Mouse (Mus musculus) small intestine, adult 2 months (tissue): Measurements from ENCODE around the gene Scyl3. TPM values are rescaled to one million over a fixed set of nuclear protein-coding genes. Genes with fewer than 3 reads are reported as not detected.

Experiments used
- H3K27ac ChIP-seq: fragments of 200-500 bp; 2 replicates; pipeline ENCODE4 v1.5.1; 2012; ENCODE audit warnings: low read depth, low read length, control low read depth, inconsistent platforms; ENCODE audit not compliant: insufficient read depth
- H3K27me3 ChIP-seq: fragments of 200-500 bp; 2 replicates; pipeline ENCODE4 v1.6.1; 2012; ENCODE audit warnings: mild to moderate bottlenecking, moderate library complexity, low read length, inconsistent platforms; ENCODE audit not compliant: control insufficient read depth, insufficient read depth
- H3K36me3 ChIP-seq: fragments of 200-500 bp; 2 replicates; pipeline ENCODE4 v1.6.1; 2012; ENCODE audit warnings: mild to moderate bottlenecking, low read length, control low read depth, inconsistent platforms; ENCODE audit not compliant: control insufficient read depth, insufficient read depth
- H3K4me1 ChIP-seq: fragments of 200-500 bp; 2 replicates; pipeline ENCODE4 v1.6.1; 2012; ENCODE audit warnings: low read length, inconsistent platforms, mixed read lengths; ENCODE audit not compliant: control insufficient read depth, insufficient read depth, insufficient read length
- H3K4me3 ChIP-seq: fragments of 200-500 bp; 2 replicates; pipeline ENCODE4 v1.5.1; 2012; ENCODE audit warnings: low read depth, mild to moderate bottlenecking, control low read depth, inconsistent platforms, low read length, moderate library complexity
- CTCF ChIP-seq: fragments of 200-500 bp; IDR thresholded peaks from 2 replicates; pipeline ENCODE4 v1.5.1; 2012; ENCODE audit warnings: low read depth, mild to moderate bottlenecking, control low read depth, inconsistent platforms, low read length, moderate library complexity, mixed read lengths; ENCODE audit not compliant: insufficient replicate concordance, insufficient read length; ENCODE audit errors: extremely low read depth
- POLR2A ChIP-seq: fragments of 200-500 bp; IDR thresholded peaks from 2 replicates; pipeline ENCODE4 v1.6.1; 2012; ENCODE audit warnings: low read depth, mild to moderate bottlenecking, control low read depth, inconsistent platforms, low read length, moderate library complexity
- WGBS: fragments of 180-500 bp; shearing (Covaris S2); methylation state at CpG from one replicate; pipeline ENCODE4 v1.1.7; 2018; 5-methylcytosine and 5-hydroxymethylcytosine counted together
- polyA plus RNA-seq: library from polyadenylated mRNA; depleted of rRNA; stranded (reverse); fragments of >200 nt; gene quantifications from 2 replicates; pipeline ENCODE4 v1.2.3, GENCODE M21; 2012; rRNA removed

Scyl3 gene
- polyA plus RNA-seq, 1 experiment: 4.6 TPM

DNA sequence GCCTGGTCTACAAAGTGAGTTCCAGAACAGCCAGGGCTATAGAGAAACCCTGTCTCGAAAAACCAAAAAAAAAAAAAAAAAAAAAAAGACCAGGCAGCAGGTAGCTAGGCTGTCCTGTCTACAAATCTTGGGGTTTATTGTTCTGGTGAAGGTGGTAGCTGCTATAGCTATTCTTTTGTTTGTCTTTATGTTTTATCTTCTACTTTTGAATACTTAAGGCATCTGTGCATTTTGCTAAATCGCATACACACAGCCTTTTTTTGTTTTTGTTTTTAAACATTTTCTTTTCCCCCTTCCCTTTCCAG, 66.7 kb downstream of the Scyl3 start:
- Histone ChIP-seq H3K27ac (no peak overlapping the region), H3K4me3 (peak overlapping the region; percentile 45), H3K36me3 (0 out of 2 replicates have a peak, but pooled peaks cover 4% of the 10 kb centered on the region), H3K27me3 (no peaks in the 10 kb centered on the region), H3K4me1 (no peaks in the 10 kb centered on the region)
- TF ChIP-seq POLR2A (no peak), CTCF (no peak)
- WGBS: 46% methylated on average over 2 of the region's 2 CpGs

DNA sequence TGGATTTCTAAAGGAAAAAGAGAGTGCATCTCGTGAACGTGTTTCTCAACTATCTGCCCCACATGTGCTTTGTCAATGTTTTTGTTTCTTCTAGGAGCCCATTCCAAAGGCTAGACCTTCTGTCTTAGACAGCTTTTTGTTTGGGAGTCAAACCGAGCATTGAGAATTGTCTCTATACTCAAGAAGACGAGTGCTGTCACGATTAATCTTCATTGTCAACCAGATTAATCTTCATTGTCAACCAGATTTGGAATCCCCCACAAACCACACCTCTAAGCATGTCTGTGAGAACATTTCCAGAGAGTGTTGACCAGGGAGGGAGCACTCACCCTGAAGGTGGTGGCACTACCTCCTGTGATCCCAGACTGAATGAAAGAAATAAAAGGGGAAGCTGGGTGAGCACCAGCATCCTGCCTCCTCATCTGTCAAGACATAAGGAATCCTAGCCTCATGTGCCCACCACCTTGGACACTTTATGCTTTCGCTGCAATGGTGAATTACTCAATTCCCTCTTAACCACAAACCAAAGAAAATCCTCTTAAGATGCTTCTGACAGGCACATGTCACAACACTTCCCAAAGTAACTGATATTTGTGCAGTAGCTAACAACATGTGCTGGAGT, 73.0 kb downstream of the Scyl3 start:
- no peaks in the 10 kb centered on the region for H3K4me1 ChIP-seq
- no peak overlapping the region for H3K27ac ChIP-seq
- H3K27me3 ChIP-seq: no peaks in the 10 kb centered on the region
- TF ChIP-seq POLR2A (no peak), CTCF (no peak)
- 70% methylated on average over 6 of the region's 6 CpGs for WGBS
- H3K4me3 ChIP-seq: no peak overlapping the region
- H3K36me3 ChIP-seq: no peaks in the 10 kb centered on the region

DNA sequence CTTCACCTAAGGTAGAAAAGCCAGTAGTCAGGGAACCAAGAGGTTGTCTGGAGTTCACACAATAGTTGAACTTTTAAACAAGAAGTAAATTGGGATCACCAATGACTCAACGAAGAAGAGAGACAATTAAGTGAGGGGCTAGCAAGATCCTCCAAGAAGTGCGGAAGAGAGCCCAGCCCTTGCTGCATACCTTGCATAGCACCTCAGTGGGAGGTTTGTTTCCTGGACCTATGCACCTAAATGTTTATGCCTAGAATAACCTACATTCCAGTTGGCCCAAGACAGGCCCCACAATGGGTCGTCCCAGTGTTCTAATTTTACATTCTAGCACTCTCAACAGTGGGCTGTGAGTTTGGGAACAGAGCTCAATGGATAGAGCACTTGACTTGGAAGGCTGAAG, 75.4 kb downstream of the Scyl3 start:
- no peak for TF ChIP-seq CTCF
- TF ChIP-seq POLR2A: no peak
- WGBS: 74% methylated on average over 3 of the region's 3 CpGs

More for the DNA sequence above, 75.4 kb downstream of the Scyl3 start:
- Histone ChIP-seq H3K27ac (no peak overlapping the region), H3K4me1 (no peaks in the 10 kb centered on the region), H3K27me3 (no peaks in the 10 kb centered on the region), H3K4me3 (no peak overlapping the region), H3K36me3 (no peaks in the 10 kb centered on the region)

Other genes starting within 250 kb of the Scyl3 start
- gene Mettl11b, start 203.9 kb upstream of the Scyl3 start, polyA plus RNA-seq: not detected in 2 replicates
- gene Kifap3, start 149.5 kb upstream of the Scyl3 start, polyA plus RNA-seq: 0.34 and 0.49 TPM in 2 replicates
- 0.25 and 0.44 TPM in 2 replicates for gene BC055324, start 65.7 kb downstream of the Scyl3 start, polyA plus RNA-seq
- gene Mettl18, start 65.8 kb downstream of the Scyl3 start, polyA plus RNA-seq: 0.06 and 0.08 TPM in 2 replicates
- gene Sele, start 119.1 kb downstream of the Scyl3 start, polyA plus RNA-seq: 0.08 TPM in 1 of 2 replicates, not detected in the other
- 0.70 and 0.75 TPM in 2 replicates for gene Sell, start 132.9 kb downstream of the Scyl3 start, polyA plus RNA-seq
- 0.63 and 1.0 TPM in 2 replicates for gene Selp, start 186.2 kb downstream of the Scyl3 start, polyA plus RNA-seq
- gene F5, start 222.7 kb downstream of the Scyl3 start, polyA plus RNA-seq: 0.23 and 1.2 TPM in 2 replicates